Mouse (Mus musculus) cerebellum, postnatal 4 days (tissue): Measurements from ENCODE around the gene B3gnt4.
"Not testable (repeated sequence)": the region's sequence is repeated elsewhere in the genome, so short reads cannot be mapped to it uniquely, and the experiment has no call there.

ENCODE experiments used
- DNase-seq, 2 experiments: peaks; one replicate each; pipeline ENCODE4 v3.0.0; 2022; ENCODE audit warnings: low spot score in 2 of 2, mixed read lengths in 1 of 2

B3gnt4 gene

GRCm38 (mm10) chr5:123510160-123510559 is at the start of gene B3gnt4:
B3gnt4 (plus strand) TSS chr5:123510460.
- DNase-seq = no peak

GRCm38 (mm10) chr5:123461420-123461819 is 48.8 kb upstream of the B3gnt4 start:
- no peak for DNase-seq

DNA sequence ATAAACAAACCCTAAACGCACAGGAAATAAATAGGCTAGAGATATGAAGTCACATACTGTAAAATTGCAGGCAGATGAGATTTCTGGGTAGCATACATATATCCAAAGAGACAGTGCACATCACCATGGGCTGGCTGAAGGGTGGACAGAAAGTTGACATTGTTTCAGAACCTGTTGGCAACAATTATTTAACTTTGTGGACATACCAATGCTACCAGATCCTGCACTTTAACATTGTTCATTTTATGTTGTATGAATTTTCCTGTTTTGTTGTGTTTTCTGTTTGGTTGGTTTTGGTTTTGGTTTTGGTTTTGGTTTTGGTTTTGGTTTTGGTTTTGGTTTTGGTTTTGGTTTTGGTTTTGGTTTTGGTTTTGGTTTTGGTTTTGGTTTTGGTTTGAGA is 45.6 kb upstream of the B3gnt4 start:
- DNase-seq = no peak

DNA sequence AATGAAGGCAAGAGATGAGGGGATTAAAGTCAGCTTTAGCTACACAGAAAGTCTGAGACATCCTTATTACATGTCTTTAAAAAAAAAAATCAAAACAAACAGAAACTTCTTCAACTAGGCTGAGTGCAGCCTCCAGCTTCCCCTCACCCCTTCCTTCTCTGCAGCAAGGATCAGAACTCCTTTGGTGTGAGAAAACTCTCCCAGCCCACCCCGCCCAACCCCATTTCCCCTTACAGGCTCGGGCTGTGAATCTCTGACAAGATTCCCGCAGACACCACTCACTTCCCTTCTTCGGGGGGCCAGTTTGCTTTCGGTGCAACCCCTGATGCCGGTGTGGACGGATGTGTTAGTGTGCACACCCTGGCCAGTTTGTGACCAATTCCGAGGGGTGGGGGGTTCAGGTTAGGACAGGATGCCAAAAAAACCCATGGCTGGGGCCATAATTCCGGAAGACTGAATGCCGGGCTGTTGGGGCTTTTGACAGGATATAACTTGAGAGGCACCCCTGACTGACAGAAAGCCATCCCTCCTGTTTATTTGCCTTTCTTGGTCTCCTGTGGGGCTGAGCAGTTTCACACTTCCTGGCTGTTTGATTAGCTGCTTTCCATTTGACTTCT is 39.4 kb upstream of the B3gnt4 start:
- no peak for DNase-seq

DNA sequence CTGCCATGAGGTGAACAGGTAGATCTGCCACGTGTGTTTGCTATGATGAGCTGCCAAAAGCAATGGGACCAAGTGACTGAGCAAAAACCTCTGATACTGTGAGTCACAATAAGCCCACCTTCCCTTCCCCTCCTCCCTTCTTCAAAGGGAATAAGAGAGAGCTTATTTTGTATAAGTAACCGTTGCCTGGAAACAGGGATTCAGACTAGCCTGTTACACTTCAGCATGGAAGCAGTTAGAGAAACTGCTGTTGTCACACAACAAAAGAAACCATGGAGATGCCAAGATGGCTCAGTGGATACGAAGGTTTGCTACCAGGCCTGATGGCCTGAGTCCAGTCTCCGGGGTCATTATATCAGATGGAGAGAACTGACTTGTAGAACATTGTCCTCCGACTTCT is 36.4 kb upstream of the B3gnt4 start:
- DNase-seq = no peak

DNA sequence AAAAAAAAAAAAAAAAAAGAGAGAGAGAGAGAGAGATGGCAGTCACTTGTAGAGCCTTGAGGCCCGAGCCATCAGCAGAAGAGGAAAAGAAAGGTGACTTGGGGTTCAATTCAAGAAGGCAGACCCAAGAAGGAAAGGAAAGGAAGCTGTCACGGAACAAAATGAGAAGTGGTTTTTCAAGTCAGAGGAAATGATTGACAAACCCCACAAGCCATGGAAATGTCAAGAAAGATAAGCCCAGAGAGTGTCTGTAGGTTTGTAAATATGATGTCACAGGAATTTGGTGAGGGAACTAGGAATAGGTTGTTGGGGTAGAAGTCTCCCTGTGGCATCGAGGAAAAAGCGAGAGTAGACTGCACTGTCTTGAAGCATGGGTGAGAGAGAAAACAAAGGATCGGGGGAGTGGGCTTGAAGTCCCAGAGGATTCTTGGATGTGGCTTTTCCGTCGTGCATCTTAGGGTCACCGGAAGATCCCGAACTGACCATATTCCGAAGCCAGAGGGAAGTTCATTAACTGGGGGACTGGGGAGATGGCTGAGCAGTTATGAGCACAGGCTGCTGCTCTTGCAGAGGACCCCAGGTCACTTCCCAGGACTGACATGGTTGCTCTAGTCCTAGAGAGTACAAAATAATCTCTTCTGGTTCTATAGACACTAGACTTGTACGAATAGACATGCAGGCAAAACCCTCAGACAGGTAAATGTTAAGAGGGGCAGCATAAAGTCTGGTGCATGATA is 22.4 kb upstream of the B3gnt4 start:
- no peak for DNase-seq

GRCm38 (mm10) chr5:123489112-123489785 is 21.0 kb upstream of the B3gnt4 start, which contains the start of the genes Lrrc43 and Il31:
Lrrc43 (plus strand) TSS chr5:123489305.
Il31 (minus strand) TSS chr5:123489489.
- DNase-seq = no peak

DNA sequence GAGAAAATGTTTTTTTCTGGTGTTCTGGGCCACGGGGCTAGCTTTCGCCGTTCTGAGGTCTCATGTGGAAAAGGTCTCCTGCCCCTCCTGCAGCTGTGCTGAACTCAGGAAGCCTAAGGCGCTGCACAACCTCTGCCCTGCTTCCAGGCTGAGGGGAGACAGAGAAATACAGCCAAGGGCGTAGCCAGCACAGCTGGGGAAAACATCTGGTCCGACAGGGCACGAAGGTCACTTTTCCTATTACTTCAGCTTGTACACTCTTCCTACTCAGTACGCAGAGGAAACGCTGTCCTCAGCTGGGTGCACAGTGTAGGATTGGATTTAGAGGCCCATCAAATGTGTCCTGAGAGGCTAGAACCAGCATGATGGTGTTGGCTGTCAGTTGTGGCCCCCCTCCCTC is 20.3 kb upstream of the B3gnt4 start:
- DNase-seq = no peak

DNA sequence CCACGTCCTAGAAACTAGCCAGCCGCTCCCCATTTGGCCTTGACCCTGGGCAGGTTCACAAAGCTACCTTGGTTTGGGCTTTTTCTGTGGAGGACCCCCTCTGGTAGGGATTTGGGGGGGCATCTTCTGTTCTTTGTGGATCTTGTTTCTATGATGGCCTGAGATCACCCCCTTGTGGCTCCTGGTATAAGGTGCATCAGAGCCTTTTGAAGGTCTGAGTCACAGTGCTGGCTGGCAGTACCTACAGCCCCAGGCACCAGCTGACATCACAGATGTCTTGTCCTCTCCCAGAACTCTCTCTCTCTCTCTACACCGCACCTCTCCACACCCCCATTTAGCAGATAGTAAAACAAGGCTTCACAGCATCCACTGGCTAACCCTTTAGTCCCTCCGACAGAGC is 10.5 kb upstream of the B3gnt4 start:
- peak in 1 of 2 experiments; percentile 39 for DNase-seq

DNA sequence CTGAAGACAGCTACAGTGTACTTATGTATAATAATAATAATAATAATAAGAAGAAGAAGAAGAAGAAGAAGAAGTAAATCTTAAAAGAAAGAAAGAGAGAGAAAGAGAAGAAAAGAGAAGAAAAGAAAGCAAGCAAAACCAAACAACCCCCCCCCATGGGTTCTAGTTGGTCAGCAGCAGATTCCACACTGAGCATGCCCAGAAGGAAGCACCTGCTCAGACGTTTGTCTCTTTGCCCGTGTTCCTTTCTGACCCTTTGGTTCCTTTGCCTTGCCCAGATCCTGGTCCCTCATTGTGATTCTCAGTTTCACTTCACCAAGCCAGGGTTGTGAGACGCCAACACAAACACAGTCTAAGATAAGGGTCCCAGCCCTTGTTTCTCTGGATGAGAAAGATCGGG is 8.3 kb upstream of the B3gnt4 start:
- no peak for DNase-seq

- DNase-seq = peak; percentile 68 to 88
These were observed 2.1 kb upstream of the B3gnt4 start for GRCm38 (mm10) chr5:123507936-123508723.

DNA sequence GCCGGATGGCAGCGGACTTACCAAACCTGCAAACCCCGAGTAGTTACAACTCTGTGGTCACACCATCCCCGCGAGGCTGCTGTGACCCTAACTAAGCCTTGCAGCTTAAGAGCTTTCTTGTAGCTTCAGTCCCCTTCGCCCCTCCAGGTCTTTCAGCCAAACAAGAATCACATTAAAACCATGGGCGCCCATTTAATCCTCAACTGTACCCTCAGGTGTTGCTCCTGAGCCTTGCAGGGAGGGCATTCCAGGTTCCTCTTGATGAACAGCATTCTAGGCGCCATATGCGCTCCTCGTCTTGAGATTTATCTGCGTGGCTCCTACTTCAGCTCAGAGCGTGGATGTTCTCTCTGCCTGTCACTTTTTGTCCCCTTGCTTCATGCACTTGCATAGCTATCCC is 1.3 kb upstream of the B3gnt4 start:
- no peak for DNase-seq

DNA sequence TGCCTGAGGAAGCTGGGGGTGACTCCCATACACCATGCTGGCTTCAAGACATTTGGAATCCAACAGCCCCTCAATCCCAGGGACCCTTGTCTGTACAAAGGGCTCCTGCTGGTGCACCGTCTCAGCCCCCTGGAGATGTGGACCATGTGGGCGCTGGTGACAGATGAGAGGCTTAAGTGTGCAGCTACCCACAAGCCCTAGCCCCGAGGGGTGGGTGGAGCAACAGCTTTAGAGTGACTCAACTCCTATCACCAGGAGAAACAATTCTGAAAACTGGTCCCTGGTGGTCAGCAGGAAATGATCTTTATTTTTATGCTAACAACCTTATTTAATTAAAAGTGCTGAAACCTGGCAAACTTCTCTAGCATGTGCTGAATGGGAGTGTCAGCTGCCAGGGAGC is 1.2 kb downstream of the B3gnt4 start:
- not testable (repeated sequence) for DNase-seq

GRCm38 (mm10) chr5:123512102-123512501 is 1.8 kb downstream of the B3gnt4 start:
- no peak for DNase-seq

- no peak for DNase-seq
These were observed 4.6 kb downstream of the B3gnt4 start for GRCm38 (mm10) chr5:123514871-123515270.

DNA sequence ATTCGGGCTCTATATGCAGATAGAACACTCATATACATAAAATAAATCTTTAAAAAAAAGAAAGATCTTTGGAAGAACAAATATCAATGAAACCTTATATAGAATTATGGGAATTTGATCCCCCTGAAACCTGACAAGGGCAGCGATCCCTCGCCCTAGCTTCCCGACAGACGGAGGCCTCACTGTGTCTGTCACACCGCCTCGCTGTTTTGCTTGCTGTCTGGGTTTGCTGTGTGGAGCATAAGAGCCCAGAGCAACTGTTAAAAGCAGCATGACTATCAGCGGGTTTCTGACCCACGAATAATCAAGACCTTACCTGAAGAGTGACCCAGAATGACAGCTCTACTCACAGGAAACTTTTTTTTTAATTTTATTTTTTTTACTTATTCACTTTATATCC is 10.4 kb downstream of the B3gnt4 start:
- DNase-seq = no peak

DNA sequence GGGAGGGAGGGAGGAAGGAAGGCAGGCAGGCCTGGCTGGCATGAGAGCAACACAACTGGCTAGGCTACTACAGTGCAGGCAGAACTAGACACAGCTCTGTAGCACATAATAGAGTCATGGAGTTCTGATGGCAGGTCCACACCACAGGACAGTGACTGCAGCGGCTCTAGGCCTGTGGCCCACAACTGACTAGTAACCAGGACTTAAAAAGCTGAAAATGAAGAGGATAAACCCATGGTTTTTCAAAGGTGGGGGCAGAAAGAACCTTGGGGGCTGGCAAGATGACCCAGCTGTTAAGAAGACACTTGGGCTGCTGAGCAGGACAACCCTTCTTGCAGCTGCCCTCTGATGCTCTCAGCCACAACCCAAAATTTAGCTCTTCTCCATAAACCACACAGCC is 11.4 kb downstream of the B3gnt4 start:
- no peak for DNase-seq

DNA sequence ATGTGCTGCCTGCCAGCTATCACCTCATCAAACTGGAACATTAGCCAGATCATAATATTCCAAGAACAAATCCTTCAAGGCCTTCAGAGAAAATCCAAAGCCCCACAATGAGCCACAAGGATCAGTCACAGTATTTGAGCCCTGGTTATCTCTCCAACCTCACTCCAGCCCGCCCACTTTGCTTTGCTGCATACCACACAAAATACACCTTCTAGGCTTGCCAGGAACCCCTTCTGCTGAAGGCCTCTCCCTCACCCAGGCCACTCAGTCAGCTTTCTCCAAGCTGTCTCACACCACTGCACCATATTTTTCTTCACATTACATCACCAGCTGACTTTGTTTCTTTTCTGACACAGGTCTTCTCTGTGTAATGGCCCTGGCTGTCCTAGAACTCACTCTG is 11.9 kb downstream of the B3gnt4 start:
- no peak for DNase-seq

GRCm38 (mm10) chr5:123523692-123524392 is 13.6 kb downstream of the B3gnt4 start, which contains the start of gene Diablo:
Diablo (minus strand) TSS chr5:123524176.
- DNase-seq = peak; percentile 91 to 97

DNA sequence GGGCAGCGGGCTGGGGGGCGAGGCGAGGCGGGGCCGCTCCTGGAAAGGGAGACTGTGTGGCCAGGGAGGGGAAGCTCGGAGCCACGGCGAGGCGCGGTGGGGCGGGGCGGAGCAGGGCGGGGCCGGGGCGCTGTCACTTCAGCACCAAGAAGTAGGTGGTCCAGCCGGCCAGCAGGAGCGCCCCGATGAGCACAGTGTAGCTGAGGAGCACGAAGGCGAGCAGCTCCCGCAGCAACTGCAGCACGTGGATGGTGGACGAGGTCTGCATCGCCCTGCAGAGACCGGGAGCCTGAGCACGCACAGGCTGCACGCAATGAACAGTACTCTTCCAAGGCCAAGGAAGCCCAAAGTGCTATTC is 14.1 kb downstream of the B3gnt4 start:
- DNase-seq = peak in 1 of 2 experiments; percentile 51

- DNase-seq = no peak
These were observed 15.0 kb downstream of the B3gnt4 start, which contains the start of gene Gm49027 for GRCm38 (mm10) chr5:123525281-123525680. Gm49027 (minus strand) TSS chr5:123525488.
